Mouse (Mus musculus) cerebellum, adult (tissue): ENCODE measurements around the gene Btbd7.

ENCODE experiments used
- ATAC-seq: cut with Nextera tagmentation; 2 replicates; pipeline ENCODE4 v1.9.2; 2017; ENCODE audit warnings: mild to moderate bottlenecking, moderate library complexity, mixed read lengths; ENCODE audit not compliant: insufficient number of reproducible peaks, low FRiP score, low TSS enrichment

Gene Btbd7

GRCm38 (mm10) chr12:102742056-102742455, 136.2 kb downstream of the Btbd7 start:
- no peak for ATAC-seq

GRCm38 (mm10) chr12:102740285-102740684, 138.0 kb downstream of the Btbd7 start:
- ATAC-seq = no peak

- no peak for ATAC-seq
These were observed 139.2 kb downstream of the Btbd7 start for GRCm38 (mm10) chr12:102739096-102739495.

GRCm38 (mm10) chr12:102733381-102733780, 144.9 kb downstream of the Btbd7 start:
- no peak for ATAC-seq

GRCm38 (mm10) chr12:102730798-102731619, 147.3 kb downstream of the Btbd7 start:
- ATAC-seq = no peak
